Mouse (Mus musculus): ENCODE measurements around the gene Bmp6.

GRCm38 (mm10) chr13:38429671-38430070 is 84.8 kb downstream of the Bmp6 start:
- TF ChIP-seq POLR2A (IDR thresholded peaks at IDR 0.05; ENCODE audit: borderline replicate concordance, insufficient read depth, low read length) (no peak), CTCF (IDR thresholded peaks at IDR 0.05; ENCODE audit: borderline replicate concordance, insufficient read depth, low read depth, low read length) (no peak)

Measured in cerebellum, adult 2 months (tissue).